Mouse (Mus musculus): ENCODE measurements around the gene St14. TPM values are rescaled to one million over a fixed set of nuclear protein-coding genes. Genes with fewer than 3 reads are reported as not detected.
A peak's percentile ranks its signal among the peaks of the same experiment; 100 is the strongest.
"Not testable (repeated sequence)": the region's sequence is repeated elsewhere in the genome, so short reads cannot be mapped to it uniquely, and the experiment has no call there.

The St14 gene
- total and polyA plus RNA-seq, 2 experiments from 2014 or later, result 1.2 to 1.9 TPM

GRCm38 (mm10) chr9:31168356-31169093, 36.9 kb upstream of the St14 start:
- H3K4me2 ChIP-seq (ENCODE audit: low read depth, low read length, poor library complexity, severe bottlenecking), result no peak overlapping the region
- H3K36me3 ChIP-seq (ENCODE audit: insufficient read depth, low read length), result peaks cover 31% of the 10 kb centered on the region
- no peak overlapping the region for H3K9ac ChIP-seq (replicated peaks; ENCODE audit: low read length, poor library complexity, severe bottlenecking)
- H3K27me3 ChIP-seq (ENCODE audit: insufficient read depth, low read length), result no peaks in the 10 kb centered on the region
- H3K27ac ChIP-seq (ENCODE audit: low read depth, low read length), result no peak overlapping the region
- WGBS, result 95% methylated on average over 22 of the region's 22 CpGs
- DNase-seq (ENCODE audit: low spot score) (no peak), ATAC-seq (ENCODE audit: low FRiP score) (no peak)
- TF ChIP-seq CTCF (IDR thresholded peaks at IDR 0.05), result no peak
- no peaks in the 10 kb centered on the region for H3K9me3 ChIP-seq (ENCODE audit: low read length)
- no peaks in the 10 kb centered on the region for H3K4me1 ChIP-seq (ENCODE audit: insufficient read depth, low read length)
- H3K4me3 ChIP-seq (ENCODE audit: low read depth, low read length), result no peak overlapping the region

DNA sequence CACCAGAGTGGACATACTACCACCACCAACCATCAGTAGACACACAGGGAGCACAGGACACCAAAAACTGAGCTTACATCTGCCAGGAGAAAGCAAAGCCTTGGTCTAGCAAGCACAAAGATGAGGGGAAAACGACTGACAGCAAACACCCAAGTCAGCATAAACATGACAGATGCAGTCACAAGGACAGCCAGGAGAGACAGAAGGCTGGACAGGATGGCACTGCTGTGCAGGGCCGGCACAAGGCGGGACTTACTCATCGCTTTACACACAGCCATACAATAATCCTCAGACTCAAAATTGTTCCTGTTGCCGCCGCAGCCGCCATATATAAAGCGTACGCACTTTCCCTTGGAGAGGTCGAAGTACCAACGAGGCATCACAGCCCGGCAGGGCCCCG, 35.7 kb upstream of the St14 start:
- ATAC-seq (ENCODE audit: low FRiP score) (no peak), DNase-seq (ENCODE audit: low spot score) (no peak)
- no peak overlapping the region for H3K4me3 ChIP-seq (ENCODE audit: low read depth, low read length)
- no peaks in the 10 kb centered on the region for H3K9me3 ChIP-seq (ENCODE audit: low read length)
- no peaks in the 10 kb centered on the region for H3K4me1 ChIP-seq (ENCODE audit: insufficient read depth, low read length)
- H3K27ac ChIP-seq (ENCODE audit: low read depth, low read length), result no peak overlapping the region
- TF ChIP-seq CTCF (IDR thresholded peaks at IDR 0.05), result no peak
- no peak overlapping the region for H3K4me2 ChIP-seq (ENCODE audit: low read depth, low read length, poor library complexity, severe bottlenecking)
- H3K36me3 ChIP-seq (ENCODE audit: insufficient read depth, low read length), result peaks cover 39% of the 10 kb centered on the region
- H3K27me3 ChIP-seq (ENCODE audit: insufficient read depth, low read length), result no peaks in the 10 kb centered on the region
- 93% methylated on average over 13 of the region's 13 CpGs for WGBS
- H3K9ac ChIP-seq (replicated peaks; ENCODE audit: low read length, poor library complexity, severe bottlenecking), result no peak overlapping the region

DNA sequence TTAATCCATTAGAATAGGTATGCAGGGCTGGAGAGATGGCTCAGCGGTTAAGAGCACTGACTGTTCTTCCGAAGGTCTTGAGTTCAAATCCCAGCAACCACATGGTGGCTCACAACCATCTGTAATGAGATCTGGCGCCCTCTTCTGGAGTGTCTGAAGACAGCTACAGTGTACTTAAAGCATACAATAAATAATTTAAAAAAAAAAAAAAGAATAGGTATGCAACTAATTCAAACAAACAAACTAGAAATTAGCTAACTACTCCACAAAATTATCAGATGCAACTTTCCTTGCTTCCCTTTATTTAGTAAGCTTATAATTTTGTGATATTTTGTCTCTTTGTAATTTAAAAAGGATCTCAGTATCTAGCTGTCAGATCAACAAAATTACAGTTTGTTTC, 33.9 kb upstream of the St14 start:
- not testable (repeated sequence) for H3K27ac ChIP-seq (ENCODE audit: low read depth, low read length); ATAC-seq (ENCODE audit: low FRiP score)
- WGBS, result 83% methylated on average over 3 of the region's 3 CpGs

DNA sequence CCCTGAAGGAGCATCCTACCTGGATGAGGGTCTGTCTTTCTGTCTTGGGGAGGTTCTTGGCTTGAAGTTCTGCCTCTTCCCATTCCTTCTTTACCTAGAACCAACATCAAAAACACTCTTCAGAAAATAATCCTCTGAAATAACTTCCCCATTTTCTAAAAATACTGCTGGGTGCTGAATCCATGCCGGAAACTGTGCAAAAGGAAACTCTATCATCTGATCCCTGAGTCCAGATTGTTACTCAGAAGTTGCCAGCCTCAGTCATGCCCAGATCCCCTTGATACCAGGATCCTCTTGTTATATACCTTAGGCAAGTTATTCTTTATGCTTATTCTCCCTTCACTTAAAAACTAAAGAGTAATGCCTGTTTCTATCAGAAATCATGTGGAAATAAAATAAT, 31.7 kb upstream of the St14 start:
- H3K4me2 ChIP-seq (ENCODE audit: low read depth, low read length, poor library complexity, severe bottlenecking), result no peak overlapping the region
- no peak overlapping the region for H3K9ac ChIP-seq (replicated peaks; ENCODE audit: low read length, poor library complexity, severe bottlenecking)
- WGBS, result 92% methylated on average over 1 of the region's 1 CpGs
- H3K27ac ChIP-seq (ENCODE audit: low read depth, low read length), result no peak overlapping the region
- peaks cover 58% of the 10 kb centered on the region for H3K36me3 ChIP-seq (ENCODE audit: insufficient read depth, low read length)
- ATAC-seq (ENCODE audit: low FRiP score), result no peak
- no peaks in the 10 kb centered on the region for H3K9me3 ChIP-seq (ENCODE audit: low read length)
- H3K4me3 ChIP-seq (ENCODE audit: low read depth, low read length), result no peak overlapping the region
- H3K4me1 ChIP-seq (ENCODE audit: insufficient read depth, low read length), result no peaks in the 10 kb centered on the region
- no peaks in the 10 kb centered on the region for H3K27me3 ChIP-seq (ENCODE audit: insufficient read depth, low read length)
- DNase-seq (ENCODE audit: low spot score), result no peak
- no peak for TF ChIP-seq CTCF (IDR thresholded peaks at IDR 0.05)

More for the DNA sequence above, 33.9 kb upstream of the St14 start:
- H3K9me3 ChIP-seq (ENCODE audit: low read length); H3K4me2 ChIP-seq (ENCODE audit: low read depth, low read length, poor library complexity, severe bottlenecking); H3K9ac ChIP-seq (replicated peaks; ENCODE audit: low read length, poor library complexity, severe bottlenecking); H3K4me1 ChIP-seq (ENCODE audit: insufficient read depth, low read length); DNase-seq (ENCODE audit: low spot score); H3K27me3 ChIP-seq (ENCODE audit: insufficient read depth, low read length); H3K4me3 ChIP-seq (ENCODE audit: low read depth, low read length): not testable (repeated sequence)
- TF ChIP-seq CTCF (IDR thresholded peaks at IDR 0.05), result 0 out of 2 replicates have a peak, but pooled peaks have one; percentile 7
- peaks cover 50% of the 10 kb centered on the region for H3K36me3 ChIP-seq (ENCODE audit: insufficient read depth, low read length)

DNA sequence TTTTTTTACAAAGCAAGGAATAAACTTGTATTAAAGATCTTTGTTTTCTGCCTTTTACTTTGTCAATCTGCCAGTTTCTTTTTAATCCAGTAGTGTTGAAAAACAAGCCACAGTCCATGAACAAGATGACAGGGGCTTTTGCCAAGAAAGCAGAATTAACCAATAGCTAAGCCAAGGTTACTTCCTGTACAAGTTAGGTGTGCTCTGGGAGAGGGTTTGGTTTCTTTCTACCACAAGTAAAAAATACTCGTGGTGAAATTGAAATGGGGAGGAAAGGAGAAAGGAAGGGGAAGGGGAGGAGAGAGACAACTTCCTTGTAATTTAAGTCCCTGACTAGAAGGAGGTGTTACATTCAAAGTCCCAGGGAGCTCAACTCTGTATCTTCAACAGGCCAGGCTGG, 31.3 kb upstream of the St14 start:
- ATAC-seq (ENCODE audit: low FRiP score), result no peak

GRCm38 (mm10) chr9:31159910-31160309, 28.3 kb upstream of the St14 start:
- no peak overlapping the region for H3K4me2 ChIP-seq (ENCODE audit: low read depth, low read length, poor library complexity, severe bottlenecking)
- no peak overlapping the region for H3K27ac ChIP-seq (ENCODE audit: low read depth, low read length)
- TF ChIP-seq CTCF (IDR thresholded peaks at IDR 0.05), result peak; percentile 65
- peak; percentile 48 for DNase-seq (ENCODE audit: low spot score)
- WGBS, result 85% methylated on average over 4 of the region's 4 CpGs
- H3K36me3 ChIP-seq (ENCODE audit: insufficient read depth, low read length), result peaks cover 72% of the 10 kb centered on the region
- no peak for ATAC-seq (ENCODE audit: low FRiP score)
- no peak overlapping the region for H3K9ac ChIP-seq (replicated peaks; ENCODE audit: low read length, poor library complexity, severe bottlenecking)
- H3K4me3 ChIP-seq (ENCODE audit: low read depth, low read length), result no peak overlapping the region
- no peaks in the 10 kb centered on the region for H3K27me3 ChIP-seq (ENCODE audit: insufficient read depth, low read length)
- H3K4me1 ChIP-seq (ENCODE audit: insufficient read depth, low read length), result no peaks in the 10 kb centered on the region
- no peaks in the 10 kb centered on the region for H3K9me3 ChIP-seq (ENCODE audit: low read length)

More for the DNA sequence above, 31.3 kb upstream of the St14 start:
- no peaks in the 10 kb centered on the region for H3K27me3 ChIP-seq (ENCODE audit: insufficient read depth, low read length)
- H3K9me3 ChIP-seq (ENCODE audit: low read length), result no peaks in the 10 kb centered on the region
- H3K9ac ChIP-seq (replicated peaks; ENCODE audit: low read length, poor library complexity, severe bottlenecking), result no peak overlapping the region
- H3K4me1 ChIP-seq (ENCODE audit: insufficient read depth, low read length), result no peaks in the 10 kb centered on the region
- 85% methylated on average over 1 of the region's 1 CpGs for WGBS
- no peak overlapping the region for H3K4me3 ChIP-seq (ENCODE audit: low read depth, low read length)
- no peak overlapping the region for H3K4me2 ChIP-seq (ENCODE audit: low read depth, low read length, poor library complexity, severe bottlenecking)
- DNase-seq (ENCODE audit: low spot score), result no peak
- no peak overlapping the region for H3K27ac ChIP-seq (ENCODE audit: low read depth, low read length)
- no peak for TF ChIP-seq CTCF (IDR thresholded peaks at IDR 0.05)
- H3K36me3 ChIP-seq (ENCODE audit: insufficient read depth, low read length), result peaks cover 58% of the 10 kb centered on the region
